Mouse (Mus musculus): Measurements from ENCODE around the gene Itga8.

Gene Itga8

DNA sequence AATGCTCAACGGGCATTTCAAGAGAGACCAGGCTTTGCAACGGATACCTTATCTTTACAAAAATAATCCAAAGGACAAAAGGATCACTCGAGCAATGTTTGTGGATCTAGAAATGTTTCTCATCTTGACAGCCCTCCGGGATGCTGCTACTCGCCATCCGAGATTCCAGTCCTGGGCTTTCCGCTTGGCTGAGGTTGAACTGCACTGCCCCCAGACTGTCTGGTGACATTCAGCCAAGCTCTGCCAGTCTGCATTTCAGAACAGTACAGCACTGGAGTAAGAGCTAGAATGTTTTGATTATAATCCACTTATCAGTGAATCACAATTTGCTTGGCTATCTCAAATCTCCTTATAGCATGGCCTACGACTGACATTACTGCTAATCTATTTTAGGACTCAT, 8.3 kb downstream of the Itga8 start:
- DNase-seq: no peak

DNA sequence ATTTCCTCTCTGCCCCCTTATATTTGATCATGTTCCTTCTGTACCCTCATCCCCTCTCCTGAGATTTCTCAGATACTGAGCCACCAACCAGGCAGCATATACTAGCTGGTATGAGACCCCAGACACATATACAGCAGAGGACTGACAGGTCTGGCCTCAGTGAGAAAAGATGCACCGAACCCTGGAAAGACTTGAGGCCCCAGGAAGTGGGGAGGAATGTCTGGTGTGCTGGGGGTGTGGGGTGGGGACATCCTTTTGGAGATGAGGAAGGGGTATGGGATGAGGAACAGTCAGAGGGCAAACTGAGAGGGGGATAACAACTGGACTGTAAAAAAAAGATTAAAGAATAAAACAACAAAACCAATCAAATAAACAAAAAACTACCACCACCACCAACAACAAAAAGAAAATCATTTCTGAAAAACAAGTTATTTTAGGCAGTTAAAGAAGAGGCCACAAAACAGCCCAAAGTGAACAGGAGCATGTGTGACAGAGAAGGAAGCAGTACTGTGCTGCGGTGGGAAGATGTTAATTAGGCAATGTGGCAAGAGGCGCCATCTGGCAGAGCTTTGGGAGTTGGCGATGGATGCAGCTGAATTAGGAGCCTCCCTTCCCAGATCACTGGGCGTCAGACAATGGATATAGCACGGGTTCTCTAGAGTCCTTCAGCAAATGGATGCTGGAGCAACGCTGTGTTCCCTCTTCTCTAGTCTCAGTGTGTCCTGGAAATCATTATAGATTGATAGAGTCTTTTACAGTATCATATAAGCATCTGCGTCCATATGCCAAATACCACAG, 9.5 kb downstream of the Itga8 start:
- no peak for DNase-seq

DNA sequence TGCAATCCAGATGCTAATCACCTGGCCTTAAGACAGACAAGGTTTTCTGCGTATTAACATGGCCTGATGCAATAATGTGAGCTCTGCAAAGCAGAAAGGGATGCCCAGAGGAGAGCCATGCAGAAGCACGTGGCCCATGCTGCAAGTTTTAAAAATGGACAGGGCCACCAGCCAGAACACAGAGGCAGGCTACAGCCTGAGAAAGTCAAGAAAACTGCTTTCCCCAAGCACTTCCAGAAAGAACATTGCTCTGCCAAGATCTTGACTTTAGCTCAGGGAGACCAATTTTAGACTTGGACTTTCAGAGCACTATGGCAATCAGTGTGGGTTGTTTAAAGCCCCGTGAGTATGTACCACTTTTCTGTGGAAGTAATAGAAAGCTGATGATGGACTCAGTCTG, 11.5 kb downstream of the Itga8 start:
- DNase-seq: no peak

DNA sequence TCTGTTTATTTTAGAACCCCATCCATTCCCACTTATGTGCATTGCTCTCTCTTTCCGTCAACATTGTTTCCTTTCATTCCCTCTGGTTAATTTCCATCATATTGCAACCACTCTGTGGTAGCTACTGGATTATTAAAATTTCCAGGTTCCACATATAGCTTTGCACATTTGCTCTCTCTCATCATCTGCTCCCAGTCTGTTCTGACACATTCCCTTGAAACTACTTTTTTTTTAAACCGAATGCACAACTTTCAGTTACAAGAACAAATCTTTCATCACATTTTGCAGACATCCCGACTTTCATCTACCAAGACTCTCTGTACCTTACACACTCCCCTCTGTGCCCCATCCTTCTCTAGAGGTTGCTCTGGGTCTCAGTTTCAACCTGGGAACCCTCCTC, 13.9 kb downstream of the Itga8 start:
- DNase-seq: no peak

DNA sequence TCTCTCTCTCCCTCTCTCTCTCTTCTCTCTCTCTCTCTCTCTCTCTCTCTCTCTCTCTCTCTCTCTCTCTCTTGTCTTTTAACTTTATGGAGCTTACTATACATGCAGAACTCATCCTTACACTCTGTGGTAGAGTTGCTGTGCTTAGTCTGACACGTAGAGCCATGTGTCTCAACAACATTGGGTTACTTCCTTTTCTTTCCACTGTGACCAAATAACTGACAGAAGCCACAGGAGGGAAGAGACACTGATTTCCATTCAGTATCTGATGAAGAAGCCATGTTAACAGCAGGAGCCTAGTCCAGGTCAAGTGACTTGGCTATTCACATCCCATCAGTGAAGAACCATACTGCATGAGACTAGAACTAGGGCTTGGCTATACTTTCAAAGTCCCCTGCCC, 21.1 kb downstream of the Itga8 start:
- no peak for DNase-seq

DNA sequence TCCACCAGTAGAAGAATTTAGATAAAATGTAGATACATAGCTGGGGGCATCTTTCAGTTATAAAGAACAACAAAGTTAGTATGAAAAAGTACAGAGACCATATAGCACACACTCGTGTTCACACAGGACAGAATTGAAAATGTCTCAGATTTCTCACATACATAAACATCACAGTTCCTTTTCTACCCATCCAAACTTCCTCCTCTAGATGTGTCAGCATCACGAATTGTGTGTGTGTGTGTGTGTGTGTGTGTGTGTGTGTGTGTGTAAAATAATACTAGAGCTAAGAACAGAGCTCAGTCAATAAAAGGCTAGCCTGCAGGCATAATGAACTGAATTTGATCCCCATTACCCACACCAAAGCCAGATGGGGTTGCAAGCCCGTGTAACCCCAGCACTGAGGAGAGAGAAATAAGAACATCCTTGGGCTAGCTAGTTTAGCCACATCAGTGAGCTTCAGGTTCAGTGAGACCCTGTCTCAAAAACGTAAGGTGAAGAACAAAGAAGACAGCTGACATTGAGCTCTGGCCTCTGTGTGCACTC, 22.6 kb downstream of the Itga8 start:
- no peak for DNase-seq

DNA sequence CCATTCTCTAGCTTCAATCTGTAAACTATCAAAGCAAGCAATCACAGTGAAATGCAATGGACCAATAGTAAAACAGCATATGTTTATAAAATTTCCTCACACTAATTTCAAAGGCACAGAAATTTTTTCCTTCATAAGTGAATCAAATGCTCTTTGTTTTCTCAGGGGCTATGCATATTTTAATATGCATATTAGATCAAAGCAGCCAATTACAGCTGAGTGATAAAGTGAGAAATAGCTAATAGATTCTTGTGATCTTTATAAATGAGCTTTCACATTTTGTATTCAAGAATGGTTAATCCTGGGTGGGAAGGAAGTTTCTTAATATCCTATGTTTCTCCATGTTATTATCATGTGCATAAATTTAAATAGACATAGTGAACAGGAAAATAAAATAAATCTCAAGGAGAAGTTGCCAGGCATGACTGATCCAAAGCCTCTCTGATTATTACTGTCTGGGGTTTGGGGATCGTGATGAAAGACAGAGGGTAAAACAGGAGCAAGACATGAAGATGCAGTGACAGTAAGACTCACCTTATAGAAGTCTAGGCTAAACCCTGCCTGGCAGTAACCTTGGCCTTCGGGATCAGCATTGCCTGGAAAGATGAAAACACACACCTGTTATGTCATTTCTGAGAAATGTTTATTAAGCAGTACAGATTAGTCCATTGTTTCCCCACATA, 44.9 kb downstream of the Itga8 start:
- no peak for DNase-seq

DNA sequence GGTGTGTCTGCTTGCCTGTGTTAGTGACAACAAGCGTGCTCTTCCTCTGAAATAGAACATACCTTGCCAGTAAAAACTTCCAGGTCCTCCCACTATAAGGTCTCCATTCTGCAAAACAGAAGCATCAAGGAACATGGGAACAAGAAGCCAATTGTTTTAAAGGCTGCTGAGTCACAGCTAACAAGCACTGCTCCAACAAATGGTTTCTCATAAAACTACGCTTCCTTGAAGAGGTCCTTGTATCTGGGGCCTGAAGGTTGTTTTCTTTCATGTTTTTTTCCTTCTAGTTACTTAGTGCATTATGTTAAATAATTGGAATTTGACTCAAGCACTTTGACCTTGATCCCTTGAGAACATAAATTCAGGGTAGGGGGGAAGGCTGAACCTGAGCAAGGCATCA, 45.8 kb downstream of the Itga8 start:
- DNase-seq: no peak

DNA sequence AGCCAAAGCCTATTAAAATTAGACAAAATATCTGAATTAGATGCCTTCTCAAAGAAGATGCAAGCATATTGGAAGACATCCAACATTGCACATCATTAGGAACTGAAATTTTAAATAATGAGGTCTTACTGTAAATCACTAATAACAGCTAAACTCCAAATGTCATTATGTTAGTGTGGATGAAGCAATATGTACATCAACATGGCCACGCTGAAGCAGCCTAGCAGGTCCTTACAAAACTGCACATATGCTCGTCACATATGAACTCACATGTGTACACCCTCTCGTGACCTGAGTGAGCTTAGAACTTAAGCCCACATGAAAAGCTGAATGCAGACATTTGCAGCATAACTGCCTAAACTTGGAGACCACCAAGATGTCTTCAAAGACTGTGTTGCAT, 66.4 kb downstream of the Itga8 start:
- DNase-seq: no peak

DNA sequence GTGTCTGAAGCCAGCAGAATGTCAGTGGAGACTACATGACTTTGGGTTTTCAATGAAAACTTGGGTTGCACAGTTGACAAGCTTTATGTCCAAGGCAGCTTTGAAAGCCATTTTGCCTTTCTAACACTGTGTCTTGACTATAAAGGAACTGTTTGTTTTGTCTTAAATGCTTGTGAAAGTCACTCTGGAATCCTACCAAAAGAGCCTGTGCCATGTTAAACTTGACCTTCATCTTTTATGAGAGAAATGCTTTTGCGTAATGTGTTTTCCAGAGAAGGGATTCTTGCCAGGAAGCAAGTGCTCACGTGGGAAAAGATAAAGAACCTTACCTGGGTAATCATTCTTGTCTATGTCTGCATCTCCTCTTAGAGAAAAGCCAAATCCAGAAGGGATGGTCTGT, 72.0 kb downstream of the Itga8 start:
- DNase-seq: no peak

DNA sequence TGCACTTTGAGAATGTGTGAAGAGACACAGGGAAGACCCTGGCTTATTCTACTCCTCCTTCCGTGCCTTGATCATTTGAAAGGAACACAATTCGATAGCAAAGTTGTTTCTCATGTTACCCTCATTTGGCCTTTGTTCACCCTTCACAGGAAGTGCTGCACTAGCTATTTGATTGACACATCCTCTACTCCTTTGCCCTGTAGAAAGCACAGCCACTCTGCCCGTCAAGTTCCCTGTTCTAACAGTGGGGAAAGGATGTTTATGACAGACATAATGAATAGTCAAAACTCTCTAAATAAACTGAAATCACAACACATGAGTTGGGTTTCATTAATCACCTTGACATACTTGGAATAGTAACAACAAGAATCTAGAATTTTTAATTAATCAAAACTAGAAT, 73.4 kb downstream of the Itga8 start:
- DNase-seq: no peak

DNA sequence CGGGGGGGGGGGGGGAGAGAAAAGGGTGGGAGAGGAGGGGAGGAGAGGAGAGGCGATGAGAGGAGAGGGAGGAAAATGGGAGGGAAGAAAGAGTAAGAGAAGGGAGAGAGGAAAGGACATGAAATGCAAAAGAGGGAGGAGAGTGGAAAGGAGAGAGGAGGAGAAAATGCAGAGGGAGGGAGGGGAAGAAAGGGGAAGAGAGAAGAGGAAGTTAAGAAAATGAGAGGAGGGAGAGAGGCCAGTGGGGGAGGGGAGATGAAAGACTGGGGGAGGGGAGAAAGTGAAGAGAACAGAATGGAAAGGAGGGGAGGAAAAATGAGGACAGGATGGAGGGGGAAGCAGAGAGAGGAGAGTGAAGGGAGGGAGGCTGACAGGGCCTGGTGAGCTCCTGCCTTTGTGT, 74.5 kb downstream of the Itga8 start:
- no peak for DNase-seq

DNA sequence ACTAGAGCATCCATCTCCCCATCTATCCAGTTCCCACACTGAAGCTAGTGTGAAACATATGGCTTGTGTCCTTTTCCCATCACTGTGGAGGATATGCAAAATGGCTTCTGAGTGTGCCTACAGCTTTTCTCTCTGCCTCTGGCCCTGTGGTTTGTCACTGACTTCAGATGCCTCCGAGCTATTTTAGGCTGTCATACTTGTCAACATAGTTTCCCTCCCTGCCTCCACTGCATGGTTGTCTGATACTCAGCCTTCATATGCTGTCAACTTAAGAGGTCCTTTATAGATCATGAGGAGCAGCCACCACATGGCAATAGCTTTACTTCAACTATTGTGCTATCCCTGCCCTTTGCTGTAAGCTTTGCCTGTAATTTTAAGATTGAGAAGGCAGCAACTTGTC, 75.4 kb downstream of the Itga8 start:
- no peak for DNase-seq

DNA sequence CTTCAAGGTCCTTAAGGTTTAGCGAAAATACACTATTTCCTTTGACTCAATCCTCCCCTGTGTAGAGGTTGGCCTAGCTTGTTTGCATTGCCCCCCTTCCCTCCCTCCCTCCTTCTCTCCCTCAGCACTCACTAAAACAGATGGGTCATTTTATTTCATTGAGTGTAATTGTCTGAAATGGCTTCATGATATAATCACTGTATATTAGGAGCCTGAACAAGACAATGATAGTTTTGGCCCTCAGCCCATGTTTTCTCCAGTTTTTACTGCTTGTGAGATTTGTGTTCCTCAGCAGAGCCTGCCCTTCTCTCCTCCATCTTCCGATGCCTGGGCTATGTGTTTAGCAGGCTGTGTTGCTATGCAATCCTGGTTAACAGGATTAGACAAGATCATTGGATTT, 80.1 kb downstream of the Itga8 start:
- DNase-seq: no peak

DNA sequence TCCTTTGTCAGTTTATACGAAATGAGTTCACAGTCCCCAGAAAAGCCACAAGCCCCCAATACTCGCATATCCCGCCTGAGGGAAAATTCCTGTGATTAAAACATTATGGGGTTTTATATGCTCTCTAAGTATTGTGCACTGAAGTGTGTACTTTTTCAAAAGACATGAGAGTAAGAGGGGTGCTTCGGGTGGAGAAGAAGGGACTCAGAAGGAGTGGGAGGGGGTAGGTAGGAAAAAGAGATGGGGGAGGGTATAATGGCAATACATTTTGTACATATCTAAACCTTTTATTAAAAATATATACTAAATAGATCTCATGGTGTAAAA, 88.3 kb downstream of the Itga8 start:
- no peak for DNase-seq

DNA sequence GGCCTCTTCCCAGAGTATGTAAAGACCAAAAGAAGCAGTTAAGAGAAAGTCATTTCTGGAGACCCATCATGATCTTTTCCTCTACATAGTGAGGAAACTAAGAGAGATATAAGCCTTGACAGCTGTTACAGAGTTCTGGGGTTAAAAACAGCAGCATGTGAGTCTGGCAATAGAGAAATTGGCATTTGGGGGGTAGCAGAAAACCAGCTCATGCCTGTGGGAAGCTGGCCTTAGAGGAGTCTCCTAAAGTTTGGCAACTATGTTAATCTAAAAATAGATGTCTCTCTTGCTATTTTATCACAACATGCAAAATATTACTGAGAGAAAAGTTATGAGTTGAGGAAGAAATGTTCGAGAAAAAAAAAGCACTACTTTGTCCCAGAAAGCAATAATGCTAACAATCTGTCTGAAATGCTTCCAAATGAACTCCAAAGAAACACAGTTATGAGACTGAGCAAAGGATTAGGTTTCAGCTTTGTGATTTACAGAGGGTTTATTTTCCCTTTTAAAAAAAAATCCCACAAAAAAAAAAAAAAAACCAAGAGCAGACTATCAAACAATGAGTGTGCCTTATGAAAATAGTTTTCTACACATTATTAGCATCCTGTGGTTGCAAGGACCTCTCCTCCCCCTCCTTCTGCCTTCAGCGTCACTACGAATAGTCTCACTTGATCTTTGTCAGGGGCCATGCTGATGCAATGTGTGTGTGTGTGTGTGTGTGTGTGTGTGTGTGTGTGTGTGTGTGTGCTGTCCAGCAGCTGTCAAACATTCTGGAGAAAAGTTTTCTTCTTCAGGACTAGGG, 88.9 kb downstream of the Itga8 start:
- DNase-seq: no peak

DNA sequence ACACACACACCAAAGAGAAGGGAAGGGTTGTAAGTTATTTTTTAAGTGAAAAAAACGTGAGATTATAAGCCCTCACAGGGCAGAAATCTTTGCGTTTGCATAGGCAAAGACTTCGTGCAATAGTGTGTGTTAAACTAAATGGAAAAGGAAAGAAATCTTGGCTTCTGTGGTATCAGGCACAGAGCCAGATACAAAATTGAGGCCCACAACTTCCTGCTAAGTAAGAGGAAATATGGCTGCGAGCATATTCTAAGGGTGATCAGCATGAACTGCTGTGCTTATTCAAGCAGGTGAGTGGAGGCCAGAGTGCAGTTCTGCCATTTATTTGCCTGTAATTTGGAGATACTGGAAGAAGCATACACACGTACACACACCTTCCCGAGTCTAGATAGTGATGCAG, 93.6 kb downstream of the Itga8 start:
- no peak for DNase-seq

DNA sequence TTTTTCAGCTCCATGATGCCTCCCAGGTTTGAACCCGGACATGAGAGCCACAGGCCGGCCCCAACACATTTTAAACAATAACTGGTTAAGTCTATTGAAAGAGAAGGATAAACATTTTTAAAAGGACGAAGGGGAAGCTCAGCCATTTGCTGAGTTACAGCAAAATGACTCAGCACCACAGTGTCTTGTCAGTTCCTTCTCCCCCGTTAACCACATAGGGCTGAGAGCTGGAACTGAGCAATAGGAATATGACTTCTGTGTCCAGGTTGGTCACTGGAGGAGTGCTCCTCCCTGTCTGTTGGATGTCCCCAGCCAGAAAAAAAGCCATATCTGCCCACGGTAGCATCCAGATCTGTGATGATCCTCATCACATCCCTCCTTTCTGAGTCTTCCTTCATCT, 95.4 kb downstream of the Itga8 start:
- no peak for DNase-seq

DNA sequence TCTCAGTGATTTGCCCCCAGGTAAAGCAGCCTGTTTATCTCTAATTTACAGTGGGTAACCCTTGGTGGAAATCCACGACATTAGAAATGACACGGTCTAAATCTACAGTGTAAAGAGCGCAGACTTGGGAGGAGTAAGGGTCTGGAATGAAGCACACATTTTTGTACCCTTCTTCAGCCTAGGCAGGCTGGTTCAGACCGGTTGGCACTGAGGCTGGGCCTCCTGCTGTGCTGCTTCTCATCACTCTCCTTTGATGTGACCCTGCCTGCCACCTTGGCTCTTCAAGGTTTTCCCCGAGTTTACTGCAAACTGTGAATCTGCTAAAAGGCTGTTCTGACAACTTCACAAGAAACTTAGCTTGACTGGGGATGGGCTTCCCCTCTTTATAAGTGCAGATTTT, 95.8 kb downstream of the Itga8 start:
- no peak for DNase-seq

DNA sequence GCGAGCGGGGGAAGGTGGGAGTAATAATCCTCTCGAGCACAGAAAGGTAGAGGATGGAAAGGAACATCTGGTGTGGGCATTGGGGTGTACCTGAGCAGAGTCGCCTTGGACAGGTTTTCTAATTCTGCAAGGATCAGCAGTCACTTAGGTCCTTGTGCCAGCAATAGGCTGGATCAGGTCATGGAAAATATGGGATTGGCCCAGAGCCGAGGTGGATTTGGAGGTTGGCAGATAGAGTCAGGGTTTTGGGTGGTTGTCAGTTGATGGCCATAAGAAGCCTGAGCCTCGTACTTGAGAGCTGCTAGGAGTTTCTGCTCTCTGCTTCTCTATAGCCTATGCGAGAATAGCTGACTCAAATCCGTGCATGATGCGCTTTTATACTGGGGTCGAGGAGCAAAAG, 98.5 kb downstream of the Itga8 start:
- DNase-seq: no peak

DNA sequence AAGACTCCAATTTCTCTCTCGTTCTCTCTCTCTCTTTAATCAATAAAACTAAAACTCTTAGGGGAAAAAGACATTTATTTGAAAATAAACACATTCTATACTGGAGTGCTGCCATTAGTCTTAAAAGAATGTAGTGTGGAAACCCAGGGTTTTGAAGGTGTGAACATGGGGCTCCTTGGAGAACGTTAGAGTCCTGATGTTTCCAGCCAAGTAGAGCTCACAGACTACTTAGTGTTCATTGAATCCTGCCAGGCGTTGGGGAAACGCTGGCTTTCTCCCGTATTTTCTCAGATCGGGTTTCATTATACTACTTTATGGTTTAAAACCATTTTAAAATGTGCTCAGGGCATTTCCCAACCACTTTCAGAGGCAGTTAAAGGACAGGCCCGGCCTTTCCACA, 103.0 kb downstream of the Itga8 start:
- DNase-seq: no peak

DNA sequence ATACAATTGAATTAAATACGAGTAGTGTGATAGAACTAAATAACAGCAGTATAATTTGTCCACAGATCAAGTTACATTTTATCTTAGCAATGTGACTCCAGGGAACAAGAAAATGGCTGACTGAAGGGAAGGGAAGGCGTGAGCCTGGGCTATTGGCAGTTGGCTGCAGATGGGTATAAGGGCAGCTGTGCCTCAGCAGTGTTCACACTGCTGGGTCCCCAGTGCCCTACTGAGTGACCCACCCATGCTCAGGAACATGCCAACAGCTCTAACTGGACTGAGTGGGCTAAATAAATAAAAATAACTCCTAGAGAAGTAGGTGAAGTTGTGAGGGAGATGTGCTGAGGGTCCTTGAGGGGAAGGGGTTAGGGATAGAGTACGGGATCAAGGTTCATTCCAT, 103.5 kb downstream of the Itga8 start:
- no peak for DNase-seq

DNA sequence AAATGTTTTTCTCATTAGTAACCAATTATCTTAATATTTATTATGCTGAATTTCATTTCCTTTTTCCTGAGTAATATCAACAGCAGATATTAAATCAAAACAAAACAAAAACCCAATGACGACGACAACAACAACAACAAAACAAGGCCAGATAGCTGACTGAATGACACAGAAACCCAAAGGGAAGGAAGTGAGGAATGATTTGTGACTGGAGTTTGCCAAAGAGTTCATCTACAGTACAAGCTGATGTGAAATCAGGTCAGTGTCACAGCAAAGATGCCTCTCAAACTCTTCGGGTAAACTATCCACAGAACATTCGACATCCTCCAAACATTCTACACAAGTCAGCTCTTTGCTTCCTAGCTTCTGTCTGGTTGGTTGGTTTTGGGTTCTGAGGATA, 104.0 kb downstream of the Itga8 start:
- DNase-seq: no peak

DNA sequence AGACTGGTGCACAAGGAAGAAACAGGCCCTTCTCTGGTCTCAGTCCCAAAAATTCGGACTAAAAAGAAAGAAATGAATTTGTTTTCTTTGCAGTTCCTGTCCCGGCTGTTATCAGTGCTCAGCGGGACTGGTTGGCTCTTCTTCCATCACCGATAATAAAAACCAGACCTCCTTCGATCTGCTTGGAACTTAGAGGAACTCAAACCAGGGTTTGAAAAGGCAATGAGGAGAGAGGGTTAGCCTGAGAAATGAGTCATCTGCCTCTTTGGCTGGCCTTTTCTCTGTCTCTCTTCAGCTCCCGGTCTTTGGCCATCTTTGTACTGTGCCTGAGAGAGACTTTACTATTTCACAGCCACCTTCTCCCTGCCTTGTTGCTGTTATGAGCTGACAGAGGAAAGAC, 112.7 kb downstream of the Itga8 start:
- no peak for DNase-seq
